Mouse (Mus musculus) embryo, embryonic 11 days (tissue): Measurements from ENCODE around the gene Rer1.
A peak's percentile ranks its signal among the peaks of the same experiment; 100 is the strongest.

Experiments
- DNase-seq: peaks from one replicate; pipeline ENCODE4 v3.0.0-alpha.2; 2015

The Rer1 gene

DNA sequence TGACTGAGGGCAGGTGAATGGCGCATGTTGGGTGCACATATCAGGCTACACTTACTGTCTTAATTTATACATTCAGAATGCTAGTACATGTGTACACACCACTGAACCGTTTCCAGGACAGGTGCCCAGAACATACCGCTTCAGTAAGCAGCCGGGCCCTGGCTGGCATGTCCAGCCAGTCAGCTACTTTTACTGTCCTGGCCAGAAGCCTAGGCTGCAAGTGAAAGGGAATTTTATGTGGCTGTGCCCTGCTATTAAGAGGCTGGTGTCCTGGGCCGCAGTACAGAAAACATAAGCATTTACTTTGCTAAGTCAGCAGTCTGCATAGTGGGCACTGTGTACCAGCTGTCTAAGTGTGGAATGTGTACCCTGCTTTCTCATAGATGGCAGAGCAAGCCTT is 15.3 kb downstream of the Rer1 start:
- no peak for DNase-seq

DNA sequence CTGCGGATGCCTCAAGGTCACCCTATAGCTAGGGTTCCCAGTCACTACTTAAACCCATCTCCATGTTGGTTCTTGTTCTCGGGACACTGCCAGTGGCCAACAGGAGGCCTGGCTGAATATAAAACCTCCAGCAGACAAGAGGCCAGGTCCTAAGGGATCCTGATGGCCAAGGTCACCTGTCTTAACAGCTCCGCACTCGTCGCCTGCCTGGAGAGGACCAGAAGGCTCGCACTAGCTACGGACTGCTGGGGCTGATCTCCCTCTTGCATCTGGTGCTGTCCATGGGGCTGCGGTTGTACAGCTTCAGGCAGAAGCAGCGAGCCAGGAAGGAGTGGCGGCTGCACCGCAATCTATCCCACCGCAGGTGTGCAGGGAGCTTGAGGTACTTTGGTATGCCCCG is 16.0 kb downstream of the Rer1 start:
- no peak for DNase-seq

DNA sequence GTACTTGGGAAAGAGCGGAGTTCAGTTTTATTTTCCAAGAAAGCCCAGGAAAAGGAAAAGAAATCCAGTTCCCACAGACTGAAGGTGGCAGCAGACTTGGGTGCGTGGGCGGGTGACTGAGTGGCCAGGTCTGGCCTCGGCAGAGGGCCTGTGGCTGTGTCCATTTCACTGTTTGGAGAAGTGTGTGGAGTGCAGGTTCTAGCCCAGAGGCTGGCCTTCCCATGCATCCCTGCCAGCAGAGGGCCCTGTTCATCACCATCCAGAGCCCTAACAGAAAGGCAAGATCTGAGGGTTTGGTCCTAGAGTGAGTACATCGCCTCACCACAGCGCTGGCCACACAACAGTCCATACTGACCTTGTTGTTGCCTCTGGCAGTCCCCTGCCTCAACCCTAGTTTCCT is 17.0 kb downstream of the Rer1 start:
- DNase-seq: no peak

DNA sequence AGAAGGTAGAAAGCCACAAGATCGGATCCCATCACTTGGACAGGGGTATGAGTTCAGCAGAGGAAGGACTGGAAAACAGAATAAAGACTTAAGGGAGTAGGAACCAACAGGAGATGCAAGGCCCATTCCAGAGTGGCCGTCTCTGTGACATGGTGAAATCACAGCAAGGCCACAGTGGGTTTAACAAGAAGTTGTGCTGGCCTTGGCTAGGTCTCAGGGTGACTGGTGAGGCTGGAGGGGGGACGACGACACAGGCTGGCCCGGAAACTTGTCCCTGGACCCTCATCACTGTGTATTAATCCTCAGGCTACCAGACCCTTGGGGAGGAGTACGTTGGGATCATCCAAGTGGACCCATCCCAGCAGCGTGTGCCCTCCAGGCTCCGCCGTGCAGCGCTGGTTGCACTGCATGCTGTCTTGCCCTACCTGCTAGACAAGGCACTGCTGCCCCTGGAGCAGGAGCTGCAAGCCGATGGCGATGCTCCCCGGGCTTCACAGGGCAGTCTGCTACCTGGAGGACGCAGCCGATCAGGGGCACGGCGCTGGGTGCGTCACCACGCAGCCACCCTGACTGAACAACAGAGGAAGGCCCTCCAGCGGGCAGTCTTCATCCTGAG is 17.7 kb downstream of the Rer1 start:
- DNase-seq: no peak

DNA sequence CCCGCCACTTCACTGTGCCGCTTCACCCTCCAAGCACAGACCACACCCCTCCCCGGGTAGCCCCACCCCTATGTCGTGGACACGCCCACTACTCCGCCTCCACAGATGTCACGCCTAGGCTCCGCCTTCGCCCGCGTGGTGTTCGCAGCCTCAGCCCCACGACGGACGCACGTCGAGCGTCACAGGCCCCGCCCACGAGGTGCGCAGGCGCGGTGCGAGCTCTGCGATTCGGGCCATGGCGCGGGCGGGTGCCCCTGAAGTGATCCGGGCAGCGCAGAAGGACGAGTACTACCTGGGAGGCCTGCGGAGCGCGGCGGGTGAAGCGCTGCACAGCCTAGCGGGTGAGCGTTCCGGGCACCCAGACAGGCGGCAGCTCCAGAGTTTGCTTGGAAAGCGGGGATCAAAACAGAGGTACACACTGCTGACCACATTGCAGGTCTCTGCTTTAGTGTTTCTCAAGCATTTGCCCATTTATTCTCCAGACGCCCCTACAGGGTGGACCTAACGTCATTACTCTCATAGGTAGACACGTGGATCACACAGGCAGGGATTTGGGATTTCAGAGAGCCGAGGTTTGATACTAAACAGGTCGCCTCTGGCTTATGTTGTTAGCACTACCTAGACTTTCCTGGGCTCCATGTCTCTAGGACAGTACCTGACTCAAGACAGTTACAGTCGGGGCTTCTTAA is 19.2 kb downstream of the Rer1 start, which contains the start of gene Pex10:
Gene Pex10, plus strand, starts transcription at position 183 of the 689 bp plus-strand sequence.
- peak; percentile 99 for DNase-seq

DNA sequence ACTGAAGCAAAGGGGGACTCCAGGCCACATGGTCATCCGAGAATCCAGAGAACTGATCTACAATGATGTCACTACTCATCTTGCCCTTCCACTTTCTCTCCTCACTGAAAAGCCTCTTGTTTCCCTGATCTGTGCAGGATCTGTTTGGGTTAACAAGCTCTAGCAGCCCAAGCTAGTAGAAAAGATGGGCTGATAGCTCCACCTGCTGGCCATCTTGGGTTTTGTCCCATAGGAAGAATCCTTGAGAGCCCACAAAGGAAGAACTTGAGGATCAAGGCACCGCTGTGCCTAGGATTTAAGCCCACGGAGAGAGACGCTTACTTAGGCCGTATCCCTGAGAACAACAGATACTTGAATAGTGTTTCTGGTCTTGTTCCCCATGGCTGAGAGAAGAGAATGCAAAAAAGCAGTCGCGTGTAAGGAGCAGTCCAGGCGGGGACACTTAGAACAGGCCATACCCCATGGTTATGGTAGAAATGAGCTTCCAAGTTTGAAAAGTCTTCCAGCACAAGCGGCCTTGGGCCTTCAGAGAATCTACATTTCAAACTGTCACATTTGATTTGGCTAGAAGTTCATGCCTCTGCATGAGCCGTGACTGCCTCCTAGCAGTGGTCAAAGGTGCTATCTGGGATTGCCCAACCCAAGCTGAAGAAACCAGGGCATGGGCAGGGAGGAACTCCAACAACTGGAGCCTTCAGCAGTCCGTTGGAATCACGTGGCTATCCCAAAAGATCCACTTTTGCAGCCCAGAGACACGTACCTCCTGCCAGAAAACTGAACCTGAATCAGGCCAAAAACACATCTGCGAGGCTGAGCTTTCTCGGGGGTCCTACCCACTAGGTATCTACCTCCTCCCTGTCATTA is 20.0 kb downstream of the Rer1 start:
- DNase-seq: peak; percentile 92

DNA sequence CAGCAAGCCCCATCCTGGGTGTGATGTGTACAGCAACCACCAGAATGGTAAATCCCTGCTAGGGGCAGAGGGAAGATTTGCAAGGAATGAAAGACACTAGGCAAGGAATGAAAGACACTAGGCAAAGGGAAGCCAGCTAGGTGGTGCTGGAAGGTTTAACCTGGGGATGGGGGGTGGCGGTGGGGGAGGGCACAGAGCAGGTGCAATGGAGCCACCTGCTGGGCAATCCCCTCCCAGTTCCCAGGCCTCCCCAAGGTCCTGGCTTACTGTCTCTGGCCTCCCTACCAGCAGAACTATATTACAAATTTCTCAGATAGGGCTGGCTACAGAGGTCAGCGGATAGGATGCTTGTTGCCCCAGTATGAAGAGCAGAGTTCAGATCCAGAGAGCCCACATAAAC is 21.7 kb downstream of the Rer1 start:
- DNase-seq: no peak

DNA sequence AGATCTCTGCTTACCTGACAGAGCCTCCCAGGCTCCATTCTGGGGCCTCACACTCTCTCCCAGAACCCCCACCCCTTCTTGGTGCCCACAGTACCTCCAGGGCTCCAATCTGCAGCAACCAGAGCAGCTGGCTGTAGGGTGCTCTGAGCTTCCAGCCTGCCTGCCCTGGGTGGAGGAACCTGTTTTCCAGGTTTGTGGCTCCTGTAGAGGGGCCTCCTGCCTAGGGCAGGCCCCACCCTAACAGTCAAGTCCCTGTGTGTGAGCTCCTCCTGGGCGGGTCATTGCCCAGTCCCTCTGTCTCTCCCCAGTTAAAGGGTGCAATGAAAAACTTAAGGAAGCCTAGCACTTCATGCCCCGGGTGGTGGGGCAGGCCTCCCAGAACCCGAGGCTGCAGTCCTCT is 22.3 kb downstream of the Rer1 start:
- DNase-seq: no peak

DNA sequence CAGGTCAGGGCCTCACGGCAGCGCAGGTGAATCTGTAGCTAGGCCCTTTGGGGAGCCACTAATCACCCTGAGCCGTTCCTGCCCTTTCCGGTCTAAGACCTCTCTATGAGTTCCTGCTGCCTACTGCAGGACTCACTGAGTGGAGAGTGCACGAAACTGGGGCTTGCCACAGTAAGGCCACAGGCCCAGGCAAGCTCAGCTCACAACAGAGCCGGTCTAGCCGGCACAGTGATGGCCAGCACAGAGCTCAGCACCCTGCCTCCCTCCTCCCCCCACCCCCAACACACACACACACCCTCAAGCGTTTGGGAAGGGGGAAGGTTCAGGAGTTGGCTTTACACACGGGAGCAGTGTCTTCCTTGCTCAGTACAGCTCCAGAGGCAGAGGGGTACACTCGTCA is 27.9 kb downstream of the Rer1 start:
- DNase-seq: no peak

DNA sequence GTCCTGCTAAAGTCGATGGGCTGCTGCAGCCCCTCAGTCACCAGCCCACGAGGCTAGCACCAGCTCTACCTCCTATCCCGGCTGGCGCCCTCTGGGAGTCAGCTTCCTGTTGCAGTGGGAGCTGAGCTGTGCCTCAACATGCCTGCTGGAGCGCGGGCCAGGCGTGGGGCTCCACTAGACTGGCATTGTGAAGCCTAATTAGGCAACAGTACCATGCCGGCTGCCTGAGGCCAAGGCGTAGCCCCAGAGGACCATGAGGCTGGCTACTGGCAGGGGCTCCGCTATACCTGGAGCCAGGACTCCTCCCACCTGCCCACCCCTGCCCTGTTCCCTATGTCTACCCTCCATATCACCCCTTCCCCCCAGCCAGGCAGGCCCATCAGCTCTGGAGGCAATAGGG is 29.5 kb downstream of the Rer1 start, which contains the start of gene Plch2:
Gene Plch2, minus strand, starts transcription at position 61 of the 400 bp plus-strand sequence.
- no peak for DNase-seq

DNA sequence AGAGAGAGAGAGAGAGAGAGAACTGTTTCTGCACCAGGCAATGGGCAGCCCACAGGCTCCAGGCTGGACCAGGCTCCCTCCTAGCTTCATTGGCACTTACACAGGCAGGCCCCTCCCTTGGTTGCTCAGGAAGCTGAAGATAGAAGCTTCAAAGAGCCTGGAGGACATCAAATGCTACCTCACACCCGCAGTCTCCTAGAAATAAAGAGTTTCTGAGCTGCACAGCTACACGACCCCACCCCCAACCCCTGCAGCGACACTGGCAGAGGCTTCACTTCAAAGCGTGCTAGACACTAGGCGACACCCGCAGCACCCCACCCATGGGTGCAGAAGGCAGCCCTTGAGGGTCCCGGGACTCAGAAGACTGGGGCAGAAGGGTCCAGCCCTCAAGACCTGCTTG is 36.1 kb downstream of the Rer1 start:
- DNase-seq: no peak

DNA sequence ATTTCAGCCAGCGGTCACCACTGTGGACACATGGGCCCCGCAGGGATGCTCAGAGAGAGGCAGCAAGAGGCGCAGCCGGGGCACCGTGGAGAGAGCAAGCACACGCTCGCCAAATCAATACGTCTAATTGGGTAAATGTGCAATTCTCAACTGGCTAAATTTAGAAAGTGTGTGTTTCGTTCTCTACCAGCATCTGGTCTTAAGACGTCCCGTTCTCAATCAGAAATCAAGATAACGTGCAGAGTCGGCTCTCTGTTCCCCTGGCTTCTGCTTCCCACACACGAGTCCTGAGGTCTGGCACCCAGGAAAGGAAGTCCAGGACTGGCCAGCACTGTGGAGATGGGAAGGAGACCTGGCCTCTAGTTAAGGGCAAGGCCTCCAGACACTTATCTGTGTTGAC is 39.5 kb downstream of the Rer1 start:
- DNase-seq: no peak

DNA sequence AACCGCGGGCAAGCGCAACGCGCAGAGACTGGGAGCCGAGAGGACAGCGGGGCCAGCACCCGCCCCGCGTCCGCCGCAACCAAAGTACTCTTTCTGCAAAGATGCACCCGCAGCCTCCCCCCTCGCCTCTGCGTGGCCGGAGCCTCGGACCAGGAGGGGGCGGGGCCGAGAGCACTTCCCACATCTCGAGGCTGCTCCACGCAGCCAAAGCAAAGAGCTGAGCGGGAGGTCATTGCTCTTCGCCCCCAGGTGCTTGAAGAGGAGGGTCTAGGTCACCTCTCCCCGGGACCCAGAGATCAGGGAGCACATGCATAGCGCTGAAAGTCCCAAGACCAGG is 42.9 kb downstream of the Rer1 start:
- no peak for DNase-seq

DNA sequence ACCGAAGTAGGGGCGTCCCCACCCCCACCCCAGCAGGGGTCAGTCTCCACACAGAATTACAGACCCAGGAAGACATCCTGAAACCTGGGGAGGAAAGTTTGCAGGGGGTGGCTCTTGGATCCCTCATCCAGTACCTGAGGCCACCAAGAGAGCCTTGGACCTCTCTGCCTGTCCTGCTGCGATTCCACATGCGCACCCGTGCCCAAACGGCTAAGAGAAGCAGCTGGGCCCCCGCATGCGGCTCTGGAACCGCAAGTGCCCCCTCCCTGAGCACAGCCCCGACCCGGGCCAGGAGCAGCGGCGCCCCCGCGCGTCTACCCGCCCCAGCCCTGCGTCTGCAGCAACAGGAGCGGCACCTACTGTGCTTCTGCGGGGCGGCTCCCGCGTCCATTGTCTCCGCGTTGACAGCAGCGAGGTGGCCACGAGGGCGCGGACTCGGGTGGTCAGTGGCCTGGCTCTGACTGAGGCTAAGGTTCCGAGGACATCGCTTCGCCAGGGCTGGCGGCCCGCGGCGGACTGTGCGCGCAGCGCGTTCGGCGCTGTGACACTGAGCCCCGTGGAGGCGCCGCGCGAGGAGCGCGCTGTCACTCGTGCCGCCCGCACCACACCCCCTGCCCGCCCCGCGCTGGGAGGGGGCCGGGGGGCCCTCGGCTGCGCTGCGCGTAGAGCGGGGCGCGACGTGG is 43.4 kb downstream of the Rer1 start:
- DNase-seq: no peak

DNA sequence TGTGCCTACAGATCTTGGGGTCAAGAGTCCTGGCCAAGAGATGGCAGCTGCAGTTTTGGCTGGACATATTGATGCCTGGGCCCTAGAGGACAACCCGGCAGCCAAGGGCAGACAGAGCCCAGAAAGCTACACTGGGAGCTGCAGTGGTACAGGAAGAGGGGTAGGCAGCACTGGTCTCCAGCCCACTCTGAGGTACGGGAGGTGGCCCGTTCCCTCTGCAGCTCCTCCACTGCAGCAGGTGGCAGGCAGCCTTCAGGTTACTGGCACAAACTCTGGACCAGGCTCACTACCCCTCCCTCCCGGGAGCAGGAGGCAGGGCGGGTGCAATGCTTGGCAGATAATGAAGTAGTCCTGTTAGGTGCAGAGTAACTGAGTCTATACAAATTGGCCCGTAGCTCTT is 45.5 kb downstream of the Rer1 start:
- DNase-seq: no peak

DNA sequence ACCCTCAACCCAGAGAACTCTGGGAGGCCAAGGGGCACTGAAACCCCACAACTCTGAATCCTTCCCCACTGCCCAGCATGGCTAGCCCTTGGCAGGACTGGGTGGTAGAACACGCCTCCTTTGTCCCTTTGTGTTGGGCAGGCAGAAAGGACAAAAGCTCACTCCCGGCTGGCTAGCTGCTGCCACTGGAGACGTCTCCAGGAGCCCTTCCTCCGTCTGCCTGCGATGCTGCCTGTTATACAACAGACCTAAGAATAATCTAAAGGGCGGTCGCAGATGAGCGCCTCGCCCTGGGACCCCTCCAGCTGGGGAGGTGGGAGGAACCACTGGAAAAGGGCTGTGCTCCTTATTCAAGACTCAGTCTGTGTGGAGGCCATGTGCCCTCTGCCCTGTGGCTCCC is 46.0 kb downstream of the Rer1 start:
- DNase-seq: no peak

DNA sequence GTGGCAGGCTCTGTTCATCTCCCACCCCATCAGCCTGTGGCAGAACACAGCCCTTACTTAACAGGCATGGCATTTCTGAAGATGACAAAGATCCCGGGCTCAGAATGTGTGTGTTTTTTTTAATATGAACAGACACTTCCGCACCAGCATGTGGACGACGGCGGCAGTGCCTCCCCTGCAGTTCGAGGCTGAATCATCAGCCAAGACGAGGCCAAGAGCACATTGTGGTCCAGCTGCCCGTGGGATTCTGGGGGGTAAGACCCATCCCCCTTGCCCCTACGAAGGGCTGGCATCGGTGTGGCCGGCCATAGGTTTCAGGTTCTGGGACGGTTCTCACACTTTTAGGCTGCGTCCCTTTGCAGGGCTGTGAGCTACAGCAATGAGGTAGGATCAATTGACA is 51.4 kb downstream of the Rer1 start:
- DNase-seq: no peak

DNA sequence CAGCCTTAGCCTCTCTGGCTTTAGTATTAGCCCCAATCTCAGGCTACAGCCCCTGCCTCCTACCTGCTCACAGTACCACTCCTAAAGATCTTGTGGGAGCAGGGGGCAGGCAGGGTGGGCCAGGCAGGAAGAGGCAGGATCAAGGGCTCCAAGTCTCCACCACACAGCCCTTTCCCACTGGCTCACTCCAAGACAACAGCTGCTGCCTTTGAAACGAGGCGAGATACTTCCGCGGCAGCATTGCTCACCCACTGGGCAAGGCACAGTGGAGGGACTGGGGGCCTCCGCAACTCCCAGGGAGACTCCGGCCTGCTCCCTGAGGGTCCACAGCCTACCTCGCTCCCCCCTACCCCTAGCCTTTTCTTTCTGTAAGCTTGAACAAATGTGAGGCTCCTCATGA is 52.0 kb downstream of the Rer1 start:
- no peak for DNase-seq

DNA sequence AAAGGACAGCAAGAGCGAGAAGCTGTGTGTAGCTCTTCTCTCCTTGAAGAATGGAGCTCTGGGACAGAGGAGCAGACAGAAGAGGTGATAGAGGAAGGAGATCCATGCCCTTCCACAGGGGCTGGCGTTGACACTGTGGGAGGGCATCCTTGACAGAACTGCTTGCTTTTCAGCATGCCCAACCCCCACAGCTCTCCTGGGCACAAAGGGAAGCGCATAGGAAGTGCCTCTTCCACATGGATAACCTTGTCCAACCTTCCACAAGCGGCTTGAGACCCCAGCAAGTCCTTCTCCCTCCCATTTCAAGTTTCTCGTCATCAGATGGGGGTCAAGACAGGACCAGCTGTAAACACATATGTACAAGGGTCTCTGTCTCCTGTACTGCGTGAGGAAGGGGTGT is 53.1 kb downstream of the Rer1 start:
- DNase-seq: no peak

DNA sequence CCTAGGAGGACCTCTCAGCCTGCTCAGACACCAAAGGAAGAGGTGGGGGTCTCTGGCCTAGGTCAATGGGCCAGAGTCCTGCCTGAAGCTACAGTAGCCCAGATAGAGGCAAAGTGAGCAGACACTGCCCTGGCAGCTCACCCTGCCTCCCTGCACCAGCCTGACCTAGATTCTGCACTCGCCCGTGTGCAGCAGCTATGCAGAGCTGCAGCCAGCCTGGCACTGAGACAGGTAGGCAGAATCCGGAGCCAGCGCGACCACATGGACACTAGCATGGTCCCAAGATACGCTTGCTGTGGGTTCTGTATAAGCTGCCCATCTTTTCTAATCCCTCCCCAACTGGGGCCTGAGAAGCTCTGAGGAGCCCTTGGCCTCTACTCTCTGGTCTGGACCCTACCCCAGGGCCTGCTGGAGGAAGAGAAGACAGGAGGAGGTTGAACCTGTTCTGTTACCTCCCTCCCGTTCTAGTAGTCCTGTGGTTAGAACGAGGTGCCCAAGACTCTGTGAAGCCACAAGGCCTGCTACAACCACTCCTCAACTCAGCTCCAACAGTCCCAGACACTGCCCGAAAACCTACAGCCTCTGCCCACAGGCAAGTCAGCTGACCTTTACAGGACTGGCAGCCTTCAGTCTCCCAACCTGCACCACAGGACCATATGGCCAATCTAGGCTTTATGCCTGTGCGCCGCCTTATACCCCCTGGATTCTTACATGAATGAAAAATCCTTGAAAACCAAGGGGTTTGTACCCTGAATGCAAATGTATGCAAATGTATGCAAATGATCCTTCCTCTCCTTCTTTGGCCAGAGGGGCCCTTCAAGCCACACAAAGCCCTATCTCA is 61.8 kb downstream of the Rer1 start:
- no peak for DNase-seq
